Mouse (Mus musculus): ENCODE results near the gene Galnt17. TPM values are rescaled to one million over a fixed set of nuclear protein-coding genes. Genes with fewer than 3 reads are reported as not detected.

Galnt17 gene
- polyA plus RNA-seq, 2 experiments, result 3.4 to 5.9 TPM

DNA sequence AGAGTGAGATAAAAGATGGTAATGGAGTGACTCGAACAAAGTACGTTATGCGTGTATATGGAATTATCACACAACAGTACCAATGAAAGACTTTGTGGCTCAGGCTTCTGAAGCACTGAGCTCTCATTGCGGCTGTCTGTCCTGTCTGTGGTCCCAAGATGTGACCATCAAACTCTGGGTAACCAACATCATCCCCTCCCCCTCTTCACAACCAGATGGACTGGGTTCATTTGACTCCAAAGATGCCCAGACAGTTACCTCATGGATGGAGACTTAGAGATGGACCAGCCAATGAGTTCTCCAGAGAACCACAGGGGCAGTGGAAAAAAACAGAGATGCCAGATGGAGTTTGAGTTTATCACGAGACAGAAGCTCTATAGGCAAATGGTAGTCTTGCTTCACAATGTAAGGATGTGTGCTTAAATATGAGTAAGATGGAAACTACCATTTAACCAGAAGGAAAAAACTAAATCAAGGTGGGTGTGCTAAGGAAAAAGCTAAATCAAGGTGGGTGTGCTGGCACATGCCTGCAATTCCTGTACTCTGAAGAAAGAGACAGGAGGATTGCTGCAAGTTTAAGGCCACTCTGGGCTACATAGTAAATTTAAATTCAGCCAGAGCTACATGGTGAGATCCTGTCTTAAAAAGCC is 190.8 kb downstream of the Galnt17 start:
- no peaks in the 10 kb centered on the region for H3K9me3 ChIP-seq (ENCODE audit: control insufficient read depth, low read length)
- H3K36me3 ChIP-seq (ENCODE audit: control insufficient read depth, insufficient read depth, low read length), result no peaks in the 10 kb centered on the region
- H3K27me3 ChIP-seq (ENCODE audit: control insufficient read depth, insufficient read depth, low read length), result no peaks in the 10 kb centered on the region
- H3K4me2 ChIP-seq (replicated peaks; ENCODE audit: low read depth, low read length, severe bottlenecking), result no peak overlapping the region
- H3K4me3 ChIP-seq (replicated peaks; ENCODE audit: low read length), result no peak overlapping the region
- no peak overlapping the region for H3K27ac ChIP-seq (replicated peaks; ENCODE audit: low read depth, low read length)
- TF ChIP-seq POLR2A (IDR thresholded peaks at IDR 0.05; ENCODE audit: borderline replicate concordance, extremely low read depth, insufficient read depth, insufficient read length), result no peak
- 88% methylated on average over 5 of the region's 5 CpGs for WGBS
- no peak for ATAC-seq (ENCODE audit: low FRiP score, low read depth)
- no peak overlapping the region for H3K9ac ChIP-seq (ENCODE audit: low read depth, low read length, severe bottlenecking)
- H3K4me1 ChIP-seq (ENCODE audit: control insufficient read depth, insufficient read depth, low read length), result no peaks in the 10 kb centered on the region
- DNase-seq (ENCODE audit: low spot score), result no peak

DNA sequence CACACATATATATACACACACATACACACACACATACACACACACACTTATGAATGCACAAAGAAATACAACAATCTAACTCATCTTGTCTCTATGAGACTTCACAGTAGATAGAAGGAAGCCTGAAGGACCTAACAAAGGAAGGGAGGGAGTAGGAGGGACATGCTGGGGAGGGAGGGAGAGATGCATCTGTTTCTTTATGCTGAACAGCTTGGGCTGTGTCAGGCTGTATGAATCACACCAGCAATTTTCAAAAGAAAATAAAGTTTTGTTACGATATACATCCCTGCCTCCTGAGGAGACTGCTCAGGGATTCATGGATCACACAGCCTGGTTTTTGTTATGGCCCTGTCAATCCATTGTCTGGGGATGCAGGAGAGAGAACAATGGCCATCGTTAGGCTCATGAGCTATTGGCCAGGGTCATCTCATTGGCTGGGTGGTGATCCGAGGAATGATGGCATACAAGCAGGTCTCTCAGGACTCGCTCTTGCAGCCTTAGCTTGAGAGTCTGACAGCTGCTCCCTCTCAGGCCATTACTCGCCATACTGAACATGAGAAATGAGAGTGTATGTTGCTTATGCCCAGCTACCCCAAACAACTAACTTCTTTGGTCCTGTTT is 194.3 kb downstream of the Galnt17 start:
- H3K4me1 ChIP-seq (ENCODE audit: control insufficient read depth, insufficient read depth, low read length), result no peaks in the 10 kb centered on the region
- no peak for ATAC-seq (ENCODE audit: low FRiP score, low read depth)
- TF ChIP-seq POLR2A (IDR thresholded peaks at IDR 0.05; ENCODE audit: borderline replicate concordance, extremely low read depth, insufficient read depth, insufficient read length), result no peak
- H3K36me3 ChIP-seq (ENCODE audit: control insufficient read depth, insufficient read depth, low read length), result no peaks in the 10 kb centered on the region
- no peak for DNase-seq (ENCODE audit: low spot score)
- H3K27me3 ChIP-seq (ENCODE audit: control insufficient read depth, insufficient read depth, low read length), result no peaks in the 10 kb centered on the region
- WGBS, result 82% methylated on average over 5 of the region's 5 CpGs
- no peak overlapping the region for H3K4me2 ChIP-seq (replicated peaks; ENCODE audit: low read depth, low read length, severe bottlenecking)
- H3K9ac ChIP-seq (ENCODE audit: low read depth, low read length, severe bottlenecking), result no peak overlapping the region
- no peaks in the 10 kb centered on the region for H3K9me3 ChIP-seq (ENCODE audit: control insufficient read depth, low read length)
- H3K4me3 ChIP-seq (replicated peaks; ENCODE audit: low read length), result no peak overlapping the region
- no peak overlapping the region for H3K27ac ChIP-seq (replicated peaks; ENCODE audit: low read depth, low read length)

DNA sequence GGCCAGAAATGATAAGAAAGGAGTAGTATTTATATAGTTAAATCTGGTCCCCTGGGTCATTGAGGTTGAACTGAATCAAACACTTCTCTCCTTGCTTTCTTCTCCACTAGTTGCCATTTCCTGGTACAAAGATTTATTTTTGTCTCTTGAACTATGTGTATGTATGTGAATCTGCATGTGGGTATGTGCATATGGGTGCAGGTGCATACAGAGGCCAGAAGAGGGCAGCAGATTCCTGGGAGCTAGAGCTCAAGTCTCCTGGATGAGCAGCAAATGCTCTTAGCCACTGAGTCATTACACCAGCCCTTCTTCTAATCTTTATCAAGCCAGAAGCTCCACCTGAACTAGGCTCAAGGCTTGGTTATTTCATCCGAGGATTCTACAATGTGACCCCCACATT is 201.1 kb downstream of the Galnt17 start:
- WGBS, result 92% methylated on average over 1 of the region's 1 CpGs
- Histone ChIP-seq H3K9me3 (ENCODE audit: control insufficient read depth, low read length) (no peaks in the 10 kb centered on the region), H3K4me2 (replicated peaks; ENCODE audit: low read depth, low read length, severe bottlenecking) (no peak overlapping the region), H3K27me3 (ENCODE audit: control insufficient read depth, insufficient read depth, low read length) (no peaks in the 10 kb centered on the region), H3K27ac (replicated peaks; ENCODE audit: low read depth, low read length) (no peak overlapping the region), H3K4me1 (ENCODE audit: control insufficient read depth, insufficient read depth, low read length) (0 out of 2 replicates have a peak, but pooled peaks cover 4% of the 10 kb centered on the region), H3K36me3 (ENCODE audit: control insufficient read depth, insufficient read depth, low read length) (no peaks in the 10 kb centered on the region), H3K4me3 (replicated peaks; ENCODE audit: low read length) (no peak overlapping the region), H3K9ac (ENCODE audit: low read depth, low read length, severe bottlenecking) (no peak overlapping the region)
- DNase-seq (ENCODE audit: low spot score) (no peak), ATAC-seq (ENCODE audit: low FRiP score, low read depth) (no peak)
- no peak for TF ChIP-seq POLR2A (IDR thresholded peaks at IDR 0.05; ENCODE audit: borderline replicate concordance, extremely low read depth, insufficient read depth, insufficient read length)

DNA sequence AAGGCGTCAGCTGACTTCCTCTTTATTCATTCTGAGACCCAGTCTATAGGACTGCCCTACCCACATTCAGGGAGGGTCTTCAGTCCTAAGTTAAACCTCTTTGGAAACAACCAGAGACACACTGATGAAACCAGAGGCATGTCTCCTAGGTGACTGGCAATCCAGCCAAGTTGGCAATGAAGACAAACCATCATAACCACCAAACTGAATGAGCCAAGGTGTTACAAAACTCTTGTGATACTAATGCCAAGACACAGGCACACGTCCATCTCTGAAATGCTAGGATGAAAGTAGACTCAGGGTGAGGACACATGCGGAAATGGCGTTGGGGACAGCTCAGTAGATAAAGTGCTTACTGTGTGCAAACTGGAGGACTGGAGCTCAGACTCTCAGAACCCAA is 211.5 kb downstream of the Galnt17 start:
- DNase-seq (ENCODE audit: low spot score) (no peak), ATAC-seq (ENCODE audit: low FRiP score, low read depth) (no peak)
- 0 out of 2 replicates have a peak, but pooled peaks cover 7% of the 10 kb centered on the region for H3K4me1 ChIP-seq (ENCODE audit: control insufficient read depth, insufficient read depth, low read length)
- no peaks in the 10 kb centered on the region for H3K27me3 ChIP-seq (ENCODE audit: control insufficient read depth, insufficient read depth, low read length)
- H3K9ac ChIP-seq (ENCODE audit: low read depth, low read length, severe bottlenecking), result no peak overlapping the region
- H3K36me3 ChIP-seq (ENCODE audit: control insufficient read depth, insufficient read depth, low read length), result no peaks in the 10 kb centered on the region
- no peak overlapping the region for H3K4me2 ChIP-seq (replicated peaks; ENCODE audit: low read depth, low read length, severe bottlenecking)
- no peak overlapping the region for H3K27ac ChIP-seq (replicated peaks; ENCODE audit: low read depth, low read length)
- no peak for TF ChIP-seq POLR2A (IDR thresholded peaks at IDR 0.05; ENCODE audit: borderline replicate concordance, extremely low read depth, insufficient read depth, insufficient read length)
- no peak overlapping the region for H3K4me3 ChIP-seq (replicated peaks; ENCODE audit: low read length)
- 0 out of 2 replicates have a peak, but pooled peaks cover 5% of the 10 kb centered on the region for H3K9me3 ChIP-seq (ENCODE audit: control insufficient read depth, low read length)
- WGBS, result 95% methylated on average over 4 of the region's 4 CpGs

DNA sequence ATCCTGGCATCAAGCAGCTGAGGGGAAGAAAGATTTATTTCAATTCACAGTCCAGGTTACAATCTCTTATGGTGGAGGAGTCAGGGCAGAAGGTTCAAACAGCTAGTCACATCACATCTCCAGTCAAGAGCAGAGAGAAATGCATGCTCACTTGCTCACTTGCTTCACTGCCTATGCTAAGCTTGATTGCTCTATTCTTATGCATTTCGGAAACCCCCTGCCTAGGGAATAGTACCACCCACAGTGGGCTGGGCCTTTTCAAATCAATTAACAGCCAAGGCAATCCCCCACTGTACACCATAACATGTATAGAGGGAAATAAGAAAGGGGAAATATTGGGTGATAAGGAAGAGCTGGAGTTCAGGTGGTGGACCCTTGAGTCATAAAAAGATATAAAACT is 212.7 kb downstream of the Galnt17 start:
- TF ChIP-seq POLR2A (IDR thresholded peaks at IDR 0.05; ENCODE audit: borderline replicate concordance, extremely low read depth, insufficient read depth, insufficient read length), result no peak

More for the DNA sequence above, 212.7 kb downstream of the Galnt17 start:
- no peak overlapping the region for H3K4me3 ChIP-seq (replicated peaks; ENCODE audit: low read length)
- no peak overlapping the region for H3K27ac ChIP-seq (replicated peaks; ENCODE audit: low read depth, low read length)
- ATAC-seq (ENCODE audit: low FRiP score, low read depth) (no peak), DNase-seq (ENCODE audit: low spot score) (no peak)
- no peaks in the 10 kb centered on the region for H3K36me3 ChIP-seq (ENCODE audit: control insufficient read depth, insufficient read depth, low read length)
- H3K4me1 ChIP-seq (ENCODE audit: control insufficient read depth, insufficient read depth, low read length), result no peaks in the 10 kb centered on the region
- no peaks in the 10 kb centered on the region for H3K27me3 ChIP-seq (ENCODE audit: control insufficient read depth, insufficient read depth, low read length)
- no peak overlapping the region for H3K4me2 ChIP-seq (replicated peaks; ENCODE audit: low read depth, low read length, severe bottlenecking)
- WGBS, result 79% methylated on average over 1 of the region's 1 CpGs
- no peak overlapping the region for H3K9ac ChIP-seq (ENCODE audit: low read depth, low read length, severe bottlenecking)
- 0 out of 2 replicates have a peak, but pooled peaks cover 5% of the 10 kb centered on the region for H3K9me3 ChIP-seq (ENCODE audit: control insufficient read depth, low read length)
